Mouse (Mus musculus) intestine, embryonic 15.5 days (tissue): ENCODE data around the gene Olfr1373. TPM values are rescaled to one million over a fixed set of nuclear protein-coding genes. Genes with fewer than 3 reads are reported as not detected.
"Not testable (repeated sequence)": the region's sequence is repeated elsewhere in the genome, so short reads cannot be mapped to it uniquely, and the experiment has no call there.

Source experiments
- ATAC-seq: fragments of 200-750 bp; cut with Nextera tagmentation; 2 replicates; pipeline ENCODE4 v1.8.0; 2017; ENCODE audit warnings: moderate TSS enrichment, moderate library complexity
- H3K27ac ChIP-seq: fragments of 300-500 bp; sonication (generic); 2 replicates; pipeline ENCODE4 v1.5.1; 2015; ENCODE audit warnings: mild to moderate bottlenecking, inconsistent platforms
- H3K27me3 ChIP-seq: fragments of 300-500 bp; sonication (generic); replicated peaks from 2 replicates; pipeline ENCODE4 v1.6.1; 2015; ENCODE audit warnings: inconsistent platforms
- H3K36me3 ChIP-seq: fragments of 300-500 bp; sonication (generic); 2 replicates; pipeline ENCODE4 v1.6.1; 2015; ENCODE audit warnings: inconsistent platforms
- H3K4me1 ChIP-seq: fragments of 300-500 bp; sonication (generic); replicated peaks from 2 replicates; pipeline ENCODE4 v1.6.1; 2015; ENCODE audit warnings: inconsistent platforms
- H3K4me2 ChIP-seq: fragments of 300-500 bp; sonication (generic); replicated peaks from 2 replicates; pipeline ENCODE4 v1.6.1; 2015; ENCODE audit warnings: mild to moderate bottlenecking, inconsistent platforms
- H3K4me3 ChIP-seq: fragments of 300-500 bp; sonication (generic); replicated peaks from 2 replicates; pipeline ENCODE4 v1.5.1; 2015; ENCODE audit warnings: inconsistent platforms
- H3K9ac ChIP-seq: fragments of 300-500 bp; sonication (generic); 2 replicates; pipeline ENCODE4 v1.6.1; 2015; ENCODE audit warnings: inconsistent platforms
- H3K9me3 ChIP-seq: fragments of 300-500 bp; sonication (generic); 2 replicates; pipeline ENCODE4 v1.6.1; 2016; ENCODE audit warnings: inconsistent platforms
- WGBS: fragments of 180-500 bp; shearing (Covaris S2); methylation state at CpG from one replicate; pipeline ENCODE4 v1.1.7; 2015; 5-methylcytosine and 5-hydroxymethylcytosine counted together
- polyA plus RNA-seq: library from polyadenylated mRNA; unstranded; fragments of >200 nt; fragmentation: Nextera tagmentation; extraction: Ambion mirVana; gene quantifications from 2 replicates; pipeline ENCODE4 v1.2.1, GENCODE M21; 2015

Olfr1373 gene
- polyA plus RNA-seq, 1 experiment from 2014 or later = not detected

- peaks cover 13% of the 10 kb centered on the region for H3K36me3 ChIP-seq
- no peak overlapping the region for H3K27ac ChIP-seq
- H3K4me3 ChIP-seq = no peak overlapping the region
- H3K4me2 ChIP-seq = no peak overlapping the region
- H3K27me3 ChIP-seq = no peaks in the 10 kb centered on the region
- ATAC-seq = no peak
- H3K9ac ChIP-seq = no peak overlapping the region
- no peaks in the 10 kb centered on the region for H3K4me1 ChIP-seq
- 70% methylated on average over 5 of the region's 5 CpGs for WGBS
- H3K9me3 ChIP-seq = no peaks in the 10 kb centered on the region
Measured at GRCm38 (mm10) chr11:52127760-52128159, 17.6 kb downstream of the Olfr1373 start.

- Histone ChIP-seq H3K27me3 (no peaks in the 10 kb centered on the region), H3K9me3 (no peaks in the 10 kb centered on the region), H3K4me2 (no peak overlapping the region), H3K36me3 (peaks cover 17% of the 10 kb centered on the region), H3K4me3 (no peak overlapping the region), H3K9ac (no peak overlapping the region), H3K4me1 (no peaks in the 10 kb centered on the region), H3K27ac (no peak overlapping the region)
- ATAC-seq = no peak
- 69% methylated on average over 3 of the region's 3 CpGs for WGBS
Measured at GRCm38 (mm10) chr11:52127169-52127568, 18.2 kb downstream of the Olfr1373 start.

GRCm38 (mm10) chr11:52124468-52124867 lies 20.9 kb downstream of the Olfr1373 start:
- no peak overlapping the region for H3K27ac ChIP-seq
- H3K4me3 ChIP-seq = no peak overlapping the region
- peaks cover 36% of the 10 kb centered on the region for H3K36me3 ChIP-seq
- no peak overlapping the region for H3K9ac ChIP-seq
- WGBS = 91% methylated on average over 4 of the region's 4 CpGs
- H3K4me1 ChIP-seq = no peaks in the 10 kb centered on the region
- ATAC-seq = no peak
- H3K4me2 ChIP-seq = no peak overlapping the region
- H3K27me3 ChIP-seq = no peaks in the 10 kb centered on the region
- no peaks in the 10 kb centered on the region for H3K9me3 ChIP-seq

GRCm38 (mm10) chr11:52122045-52122444 lies 23.3 kb downstream of the Olfr1373 start:
- Histone ChIP-seq H3K4me1 (no peaks in the 10 kb centered on the region), H3K9ac (no peak overlapping the region), H3K27ac (no peak overlapping the region), H3K9me3 (no peaks in the 10 kb centered on the region), H3K4me2 (no peak overlapping the region), H3K36me3 (peaks cover 54% of the 10 kb centered on the region), H3K27me3 (no peaks in the 10 kb centered on the region), H3K4me3 (no peak overlapping the region)
- no peak for ATAC-seq
- 85% methylated on average over 6 of the region's 6 CpGs for WGBS

- not testable (repeated sequence) for ATAC-seq, H3K27ac ChIP-seq, H3K9ac ChIP-seq, H3K27me3 ChIP-seq, H3K4me3 ChIP-seq, H3K4me1 ChIP-seq, H3K4me2 ChIP-seq, H3K9me3 ChIP-seq
- H3K36me3 ChIP-seq = peaks cover 61% of the 10 kb centered on the region
Measured at GRCm38 (mm10) chr11:52120415-52120814, 24.9 kb downstream of the Olfr1373 start.

- Histone ChIP-seq H3K27me3 (no peaks in the 10 kb centered on the region), H3K4me3 (no peak overlapping the region), H3K4me1 (no peaks in the 10 kb centered on the region), H3K4me2 (no peak overlapping the region), H3K27ac (no peak overlapping the region), H3K36me3 (peaks cover 54% of the 10 kb centered on the region), H3K9me3 (no peaks in the 10 kb centered on the region), H3K9ac (no peak overlapping the region)
- WGBS = 94% methylated on average over 7 of the region's 7 CpGs
- no peak for ATAC-seq
Measured at GRCm38 (mm10) chr11:52117156-52117555, 28.2 kb downstream of the Olfr1373 start.

GRCm38 (mm10) chr11:52116117-52116516 lies 29.2 kb downstream of the Olfr1373 start:
- H3K36me3 ChIP-seq = peaks cover 48% of the 10 kb centered on the region
- not testable (repeated sequence) for H3K27ac ChIP-seq, H3K4me1 ChIP-seq, ATAC-seq, H3K27me3 ChIP-seq, H3K9ac ChIP-seq, H3K9me3 ChIP-seq, H3K4me3 ChIP-seq, H3K4me2 ChIP-seq
- 89% methylated on average over 6 of the region's 6 CpGs for WGBS

- Histone ChIP-seq H3K9me3 (no peaks in the 10 kb centered on the region), H3K4me2 (no peak overlapping the region), H3K9ac (no peak overlapping the region), H3K27me3 (no peaks in the 10 kb centered on the region), H3K36me3 (peaks cover 45% of the 10 kb centered on the region), H3K27ac (no peak overlapping the region), H3K4me3 (no peak overlapping the region), H3K4me1 (no peaks in the 10 kb centered on the region)
- 95% methylated on average over 3 of the region's 3 CpGs for WGBS
- ATAC-seq = no peak
Measured at GRCm38 (mm10) chr11:52115479-52115878, 29.8 kb downstream of the Olfr1373 start.

- Histone ChIP-seq H3K27ac (no peak overlapping the region), H3K9me3 (no peaks in the 10 kb centered on the region), H3K4me1 (no peaks in the 10 kb centered on the region), H3K36me3 (no peaks in the 10 kb centered on the region), H3K9ac (no peak overlapping the region), H3K4me3 (no peak overlapping the region), H3K4me2 (no peak overlapping the region), H3K27me3 (no peaks in the 10 kb centered on the region)
- ATAC-seq = no peak
- WGBS = 82% methylated on average over 1 of the region's 1 CpGs
Measured at GRCm38 (mm10) chr11:52109421-52109820, 35.9 kb downstream of the Olfr1373 start.

GRCm38 (mm10) chr11:52108796-52109195 lies 36.5 kb downstream of the Olfr1373 start:
- no peak for ATAC-seq
- H3K9ac ChIP-seq = no peak overlapping the region
- WGBS = 89% methylated on average over 5 of the region's 5 CpGs

GRCm38 (mm10) chr11:52106438-52106837 lies 38.9 kb downstream of the Olfr1373 start:
- Histone ChIP-seq H3K27me3 (no peaks in the 10 kb centered on the region), H3K9me3 (no peaks in the 10 kb centered on the region), H3K9ac (no peak overlapping the region), H3K36me3 (no peaks in the 10 kb centered on the region), H3K27ac (no peak overlapping the region), H3K4me2 (no peak overlapping the region), H3K4me3 (no peak overlapping the region), H3K4me1 (peaks cover 2% of the 10 kb centered on the region)
- ATAC-seq = no peak
- 93% methylated on average over 1 of the region's 1 CpGs for WGBS

More at GRCm38 (mm10) chr11:52108796-52109195, 36.5 kb downstream of the Olfr1373 start:
- no peak overlapping the region for H3K4me2 ChIP-seq
- no peak overlapping the region for H3K4me3 ChIP-seq
- H3K4me1 ChIP-seq = no peaks in the 10 kb centered on the region
- H3K27me3 ChIP-seq = no peaks in the 10 kb centered on the region
- no peaks in the 10 kb centered on the region for H3K36me3 ChIP-seq
- no peaks in the 10 kb centered on the region for H3K9me3 ChIP-seq
- no peak overlapping the region for H3K27ac ChIP-seq

GRCm38 (mm10) chr11:52106037-52106436 lies 39.3 kb downstream of the Olfr1373 start:
- ATAC-seq = no peak
- no peaks in the 10 kb centered on the region for H3K36me3 ChIP-seq
- H3K4me2 ChIP-seq = no peak overlapping the region
- no peaks in the 10 kb centered on the region for H3K27me3 ChIP-seq
- H3K9me3 ChIP-seq = no peaks in the 10 kb centered on the region
- no peak overlapping the region for H3K4me3 ChIP-seq
- peaks cover 6% of the 10 kb centered on the region for H3K4me1 ChIP-seq
- no peak overlapping the region for H3K9ac ChIP-seq
- no peak overlapping the region for H3K27ac ChIP-seq
- WGBS = 80% methylated on average over 2 of the region's 2 CpGs

GRCm38 (mm10) chr11:52105503-52105902 lies 39.8 kb downstream of the Olfr1373 start:
- Histone ChIP-seq H3K9ac (no peak overlapping the region), H3K4me3 (no peak overlapping the region), H3K27me3 (no peaks in the 10 kb centered on the region), H3K27ac (no peak overlapping the region), H3K36me3 (no peaks in the 10 kb centered on the region), H3K4me2 (no peak overlapping the region), H3K9me3 (no peaks in the 10 kb centered on the region), H3K4me1 (peaks cover 6% of the 10 kb centered on the region)
- no peak for ATAC-seq
